Mouse (Mus musculus) c-Kit-negative CD71-positive TER-119-positive erythroid progenitor cells, embryonic 14.5 days (primary cell): ENCODE results near the gene Col25a1.

Experiments
- DNase-seq: peaks from one replicate; pipeline ENCODE4 v3.0.0-alpha.2; 2013; ENCODE audit warnings: low read depth, low spot score

Gene Col25a1

DNA sequence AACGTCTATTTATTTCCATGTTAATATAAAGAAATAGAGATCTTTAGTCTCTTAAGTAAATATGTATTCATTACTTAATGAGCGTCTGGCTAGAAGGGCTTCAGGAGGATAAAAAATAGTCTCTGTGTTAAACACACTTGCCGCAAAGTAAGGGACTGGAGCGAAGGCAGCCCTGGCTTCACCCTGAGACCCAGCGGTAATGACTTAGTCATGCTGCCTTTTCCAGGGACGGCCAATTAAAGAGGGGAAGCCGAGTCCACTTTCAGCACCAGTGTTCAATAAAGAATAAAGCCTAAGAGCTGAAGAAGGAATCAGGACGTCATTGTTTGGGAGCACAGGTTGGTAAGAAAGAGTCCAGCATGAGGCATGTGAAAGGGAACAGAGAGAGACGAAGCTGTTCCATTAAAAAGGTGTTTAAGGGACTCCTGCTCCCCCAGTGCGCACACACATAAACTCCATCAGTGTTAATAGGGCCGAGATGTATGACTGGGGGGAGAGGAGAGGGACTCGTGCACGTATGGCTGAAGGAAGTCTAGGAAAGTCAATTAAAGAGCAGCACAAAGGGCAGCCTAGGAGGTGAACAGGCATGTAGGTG is 30.1 kb downstream of the Col25a1 start:
- no peak for DNase-seq

DNA sequence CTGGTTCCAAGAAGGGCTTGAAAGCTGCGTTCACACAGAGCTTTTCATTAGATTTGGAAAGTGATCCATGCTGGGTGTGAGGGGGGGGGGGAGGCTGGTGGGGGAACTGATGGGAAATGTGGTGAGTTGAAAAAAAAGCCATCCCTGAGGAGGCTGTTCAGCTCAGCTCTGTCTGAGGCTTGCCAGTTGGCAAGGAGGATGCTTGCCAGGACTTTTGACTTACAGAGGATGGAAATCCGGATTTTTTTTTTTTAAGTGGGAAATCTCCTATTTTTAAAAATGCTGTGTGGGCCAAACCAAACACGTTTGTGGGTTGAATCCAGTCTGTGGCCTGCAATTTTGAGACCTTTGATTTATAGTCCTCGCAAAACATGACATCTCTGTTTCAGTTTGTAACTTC is 35.6 kb downstream of the Col25a1 start:
- DNase-seq = no peak

GRCm38 (mm10) chr3:130172764-130173163 is 41.5 kb downstream of the Col25a1 start:
- DNase-seq = no peak

GRCm38 (mm10) chr3:130180181-130180940 is 49.1 kb downstream of the Col25a1 start:
- no peak for DNase-seq

DNA sequence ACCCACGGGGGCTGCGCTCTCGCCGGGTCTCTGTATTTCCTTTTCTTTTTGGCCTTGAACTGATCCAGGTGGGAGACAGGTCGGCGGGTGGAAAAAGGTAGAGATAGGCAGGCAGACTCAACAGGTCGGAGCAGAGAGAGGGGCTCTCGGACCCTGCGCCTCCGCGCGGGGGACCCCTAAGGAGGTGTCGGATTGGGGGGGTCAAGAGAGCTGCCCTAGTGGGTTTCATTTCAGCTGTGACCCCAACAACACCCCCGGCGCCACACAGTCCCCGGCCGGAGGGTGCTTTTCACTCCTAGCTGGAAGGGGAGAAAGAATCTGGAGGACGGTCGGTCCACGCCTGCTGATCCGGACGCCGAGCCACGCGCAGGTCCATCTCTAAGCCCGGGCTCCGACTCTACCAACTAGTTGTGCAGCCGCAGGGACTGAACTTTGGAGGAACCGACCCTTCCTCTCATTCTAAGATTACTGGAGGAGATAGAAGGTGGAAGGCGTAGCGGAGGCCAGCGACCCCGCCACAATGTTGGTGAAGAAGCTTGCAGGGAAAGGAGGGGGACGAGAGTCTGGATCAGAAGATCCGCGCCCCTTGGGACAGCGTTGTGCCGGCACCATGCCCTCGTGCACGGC is 49.8 kb downstream of the Col25a1 start:
- no peak for DNase-seq

- no peak for DNase-seq
These were observed 50.3 kb downstream of the Col25a1 start for GRCm38 (mm10) chr3:130181591-130181980.

- no peak for DNase-seq
These were observed 51.1 kb downstream of the Col25a1 start for GRCm38 (mm10) chr3:130182450-130182849.

- no peak for DNase-seq
These were observed 53.8 kb downstream of the Col25a1 start for GRCm38 (mm10) chr3:130185111-130185510.

DNA sequence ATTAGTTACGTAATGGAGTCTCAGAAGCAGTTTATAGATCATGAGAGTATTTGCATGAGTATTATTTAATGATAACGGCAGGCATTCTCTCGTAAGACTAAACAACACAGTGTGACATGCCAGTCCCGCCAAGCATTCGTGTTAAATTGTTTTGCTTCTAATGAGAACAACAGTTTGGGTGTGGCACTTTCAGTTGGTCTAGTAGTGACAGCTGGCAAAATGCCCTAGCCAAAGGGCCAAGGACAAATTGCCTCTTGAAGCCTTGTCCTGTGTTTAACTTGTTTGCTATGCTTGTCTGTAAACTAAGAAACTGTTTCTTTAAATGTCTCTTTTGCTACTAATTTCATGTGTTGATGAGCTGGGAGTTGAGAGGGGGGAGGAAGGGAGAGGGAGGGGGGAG is 56.3 kb downstream of the Col25a1 start:
- DNase-seq = no peak

DNA sequence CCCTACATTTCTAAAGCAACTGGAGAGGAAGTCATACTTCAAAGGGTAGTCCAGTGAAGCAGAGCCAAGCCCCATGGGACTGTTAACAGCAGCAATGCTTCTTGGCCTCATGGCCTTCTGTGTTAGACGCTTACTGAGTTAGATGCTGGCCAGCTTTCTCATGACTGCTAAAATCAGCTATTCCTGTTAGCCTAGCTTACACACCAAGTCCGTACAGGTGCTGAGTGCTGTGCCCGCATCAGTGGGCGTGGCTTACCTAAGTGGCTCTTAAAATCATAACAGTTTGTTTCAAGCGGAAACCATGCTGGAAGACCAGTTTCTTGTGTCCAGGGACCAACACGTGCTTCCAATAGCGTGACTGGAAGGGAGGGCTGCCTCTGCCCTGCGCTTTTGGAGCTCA is 62.1 kb downstream of the Col25a1 start:
- no peak for DNase-seq

DNA sequence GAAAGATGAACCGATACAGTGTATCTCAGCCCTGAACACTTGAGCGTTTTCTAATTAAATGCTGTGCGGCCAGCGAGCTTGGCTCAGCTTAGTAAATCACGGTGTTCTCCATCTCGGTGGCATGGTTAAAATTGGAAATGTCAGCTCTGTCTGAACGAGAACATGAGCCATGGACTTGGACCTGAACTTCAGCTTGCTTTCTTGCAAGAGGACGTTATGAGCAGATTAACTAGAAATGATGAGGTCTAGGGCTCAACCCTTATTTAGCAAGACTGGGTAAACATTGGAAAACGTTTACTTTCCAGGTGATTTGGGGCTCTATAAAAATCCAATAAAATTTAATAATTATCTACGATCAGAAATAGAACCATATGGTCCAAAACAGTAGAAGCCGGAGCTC is 83.3 kb downstream of the Col25a1 start:
- DNase-seq = no peak

DNA sequence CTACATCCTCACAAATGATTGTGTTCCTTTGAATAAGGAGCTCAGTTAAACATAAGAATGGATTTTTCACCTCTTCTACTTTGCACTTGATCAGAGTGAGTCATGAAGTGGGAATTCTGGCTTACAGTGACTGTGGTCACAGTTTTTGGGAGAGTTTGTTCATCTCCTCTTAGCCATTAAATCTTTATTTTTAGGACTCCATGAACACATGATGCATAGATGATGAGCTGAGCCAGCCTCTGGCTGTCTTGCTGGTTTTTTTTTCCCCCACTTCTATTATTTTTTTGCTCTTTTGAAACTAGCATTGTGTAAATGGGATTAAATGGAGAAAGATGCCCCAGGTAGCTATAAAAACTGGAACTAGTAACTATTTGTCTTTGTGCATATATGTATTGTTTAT is 84.8 kb downstream of the Col25a1 start:
- DNase-seq = no peak

DNA sequence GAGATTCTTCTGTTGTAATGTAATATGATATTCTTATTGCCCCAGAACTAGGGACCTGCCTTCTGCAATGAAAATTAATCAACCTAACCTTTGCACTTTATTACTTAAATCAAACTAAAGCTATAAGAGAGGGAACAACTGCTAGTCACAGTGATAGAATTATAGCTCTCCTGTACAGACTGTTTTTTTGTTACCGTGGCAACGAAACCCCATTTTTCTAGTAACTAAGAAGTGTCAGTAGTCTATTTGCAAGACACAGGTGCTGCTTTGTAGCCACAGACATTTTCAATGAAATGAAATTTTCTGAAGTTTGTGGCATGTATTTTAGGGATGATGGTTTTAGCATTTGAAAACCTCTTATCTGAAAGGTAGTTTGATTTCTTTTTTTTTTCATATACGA is 85.3 kb downstream of the Col25a1 start:
- DNase-seq = no peak

GRCm38 (mm10) chr3:130217705-130218104 is 86.4 kb downstream of the Col25a1 start:
- DNase-seq = no peak

DNA sequence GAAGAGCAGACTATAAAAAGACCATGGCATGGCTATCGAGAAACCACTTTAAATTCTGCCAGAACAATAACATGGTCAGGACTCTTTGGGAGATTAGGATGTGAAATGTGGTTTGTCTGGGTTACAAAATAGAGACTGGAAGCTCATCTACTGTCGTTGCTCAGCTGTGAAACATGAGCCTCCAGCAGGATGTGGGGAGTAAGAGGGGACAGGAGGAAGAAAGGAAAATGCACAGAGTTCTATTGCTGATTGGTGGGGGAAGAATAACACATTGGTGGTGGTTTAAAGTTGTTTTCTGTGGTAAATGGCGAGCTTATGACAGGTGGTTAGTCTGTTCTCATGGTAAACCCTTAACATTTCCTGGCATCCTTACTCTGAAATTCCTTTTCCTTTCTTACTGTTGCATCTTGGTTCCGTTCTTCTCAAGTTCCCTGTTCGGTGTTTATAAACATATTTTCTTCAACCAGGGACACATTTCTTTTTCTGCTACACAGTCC is 87.0 kb downstream of the Col25a1 start:
- no peak for DNase-seq

GRCm38 (mm10) chr3:130220811-130221210 is 89.5 kb downstream of the Col25a1 start:
- no peak for DNase-seq

DNA sequence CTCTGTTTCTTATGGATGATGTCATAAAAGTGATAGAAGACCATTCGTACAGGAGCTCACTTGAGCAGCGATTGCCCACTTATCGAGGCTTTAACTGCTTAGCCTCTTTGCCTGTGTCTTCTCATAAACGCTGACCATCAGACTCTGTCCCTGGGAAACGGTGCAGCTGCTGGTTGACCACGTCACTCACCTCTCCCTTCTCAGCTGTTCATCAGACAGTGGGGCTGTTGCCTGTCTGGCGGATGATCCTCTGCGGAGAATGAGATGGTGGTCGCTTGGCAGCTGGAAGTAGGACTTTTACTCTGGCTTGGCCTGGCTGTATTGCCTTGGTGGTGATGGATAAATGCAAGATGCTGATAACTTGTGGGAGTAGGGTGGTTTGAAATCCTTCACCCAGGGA is 96.9 kb downstream of the Col25a1 start:
- DNase-seq = no peak

DNA sequence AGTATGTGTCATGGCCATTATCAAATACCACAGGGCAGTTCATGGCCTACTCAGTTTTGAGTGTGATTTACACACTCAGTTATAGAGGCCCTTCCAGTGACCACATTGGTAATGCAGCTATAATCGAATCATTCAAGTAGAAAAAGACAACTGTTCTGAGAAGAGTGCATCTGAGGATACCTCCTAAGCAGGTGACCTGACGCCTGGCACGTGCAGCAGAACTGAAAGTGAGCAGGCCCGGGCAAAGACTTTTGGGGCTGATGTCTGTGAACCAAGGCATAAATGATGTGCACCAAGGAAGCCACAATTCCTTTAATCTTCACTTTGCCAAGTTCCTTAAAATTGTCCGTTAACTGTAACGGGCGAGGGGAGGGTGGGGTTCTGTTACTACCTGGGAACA is 101.6 kb downstream of the Col25a1 start:
- DNase-seq = no peak

GRCm38 (mm10) chr3:130235233-130235632 is 103.9 kb downstream of the Col25a1 start:
- no peak for DNase-seq

DNA sequence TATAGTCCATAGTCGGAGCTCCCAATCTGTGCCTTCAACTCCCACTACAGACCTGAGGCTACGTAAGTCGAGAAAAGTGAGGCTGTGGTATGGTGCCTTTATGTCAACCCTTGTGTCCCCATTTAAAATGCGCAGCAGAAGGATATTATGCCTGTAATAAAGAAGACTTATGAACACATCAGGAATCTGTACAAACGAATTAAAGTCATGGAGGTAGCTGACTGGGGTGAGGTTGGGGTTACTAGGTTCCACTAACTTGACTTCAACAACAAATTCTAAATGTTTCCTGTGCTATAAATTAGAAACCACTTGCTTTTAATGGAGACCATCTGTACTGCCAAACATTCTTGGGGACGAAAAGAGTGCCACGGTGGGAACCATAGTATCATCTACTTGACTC is 104.8 kb downstream of the Col25a1 start:
- DNase-seq = no peak

- DNase-seq = no peak
These were observed 106.6 kb downstream of the Col25a1 start for GRCm38 (mm10) chr3:130237852-130238251.

DNA sequence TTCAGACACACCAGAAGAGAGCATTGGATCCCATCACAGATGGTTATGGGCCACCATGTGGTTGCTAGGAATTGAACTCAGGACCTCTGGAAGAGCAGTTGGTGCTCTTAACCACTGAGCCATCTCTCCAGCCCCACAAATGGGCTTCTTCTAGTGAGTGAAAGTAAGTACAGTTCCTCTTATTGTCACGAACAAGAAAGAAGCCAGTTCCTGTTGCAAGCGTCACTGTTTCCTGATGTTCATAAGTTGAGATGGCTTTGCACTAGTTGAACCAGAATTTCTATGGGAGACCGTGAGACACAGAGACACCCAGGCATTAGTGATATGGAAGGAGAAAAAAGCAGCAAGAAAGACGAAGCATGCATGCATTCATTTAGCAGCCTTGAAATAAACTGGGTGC is 110.6 kb downstream of the Col25a1 start:
- no peak for DNase-seq
